Mouse (Mus musculus): ENCODE results near the gene G6pc3. TPM values are rescaled to one million over a fixed set of nuclear protein-coding genes. Genes with fewer than 3 reads are reported as not detected.

Gene G6pc3
- total and polyA plus RNA-seq, 3 experiments = 31.3 to 72.3 (median 34.7) TPM

GRCm38 (mm10) chr11:102224686-102225085, 35.3 kb downstream of the G6pc3 start:
- in situ Hi-C loops (cut with MboI; ENCODE audit: low pct_ligation_motif_present, low pct_unique_long_range_greater_than_20kb, low sequenced_read_pairs) = loop anchor here (5.0 kb wide), 3 partner anchors 32 to 67 kb away; partner anchors contain the start of gene Tmem101

DNA sequence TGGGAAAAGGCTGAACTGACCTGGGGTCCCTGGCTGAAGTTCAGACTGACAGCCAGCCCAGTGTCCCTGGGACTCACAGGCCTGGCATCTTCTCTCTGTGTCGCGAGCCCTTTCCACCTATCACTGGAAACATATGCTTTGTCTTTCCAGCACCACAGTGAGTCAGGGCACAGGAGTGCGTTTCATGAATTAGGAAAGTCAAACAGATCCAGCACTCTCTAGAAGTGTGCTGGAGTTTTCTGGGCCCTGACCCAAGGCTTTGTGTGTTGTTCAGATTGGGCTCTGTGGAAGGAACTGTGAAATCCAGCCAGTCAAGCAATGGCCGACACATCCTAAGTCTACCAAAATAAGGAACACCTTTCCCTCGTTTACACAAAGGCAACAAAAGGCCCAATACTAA, 35.8 kb downstream of the G6pc3 start:
- Histone ChIP-seq H3K79me2 (replicated peaks; ENCODE audit: control insufficient read depth, extremely low read depth, insufficient read depth, poor library complexity, severe bottlenecking) (no peaks in the 10 kb centered on the region), H3K9ac (ENCODE audit: insufficient read depth, low read depth) (no peak overlapping the region), H3K4me1 (ENCODE audit: control insufficient read depth in 1 of 2, insufficient read depth in 2 of 2) (peaks cover 7 to 39% of the 10 kb centered on the region in 2 experiments), H3K27me3 (replicated peaks) (peaks cover 24% of the 10 kb centered on the region), H3K36me3 (replicated peaks in 1 of 2; ENCODE audit: control insufficient read depth in 1 of 2, insufficient read depth in 1 of 2, low read length in 1 of 2) (peaks cover 0 to 8% of the 10 kb centered on the region in 2 experiments), H3K4me2 (ENCODE audit: insufficient read depth, low read depth, poor library complexity, severe bottlenecking) (no peak overlapping the region), H3K27ac (ENCODE audit: insufficient read depth, low read depth) (no peak overlapping the region), H3K4me3 (replicated peaks in 1 of 3; ENCODE audit: low read depth in 2 of 3, low read length in 2 of 3, poor library complexity in 1 of 3) (no peak overlapping the region), H3K9me3 (replicated peaks; ENCODE audit: low read length) (no peaks in the 10 kb centered on the region)
- in situ Hi-C loops (cut with MboI; ENCODE audit: low pct_ligation_motif_present, low pct_unique_long_range_greater_than_20kb, low sequenced_read_pairs) (loop anchor here (5.0 kb wide), 2 partner anchors 33 to 52 kb away; no protein-coding TSS in a partner anchor), dilution Hi-C loops (cut with MboI; ENCODE audit: extremely low pct_ligation_motif_present, extremely low pct_unique_long_range_greater_than_20kb, low sequenced_read_pairs) (no loop called here)
- DNase-seq (ENCODE audit: extremely low read depth) = no peak
- no peak for TF ChIP-seq CHD1 (IDR thresholded peaks at IDR 0.05; ENCODE audit: low read depth, low read length)
- TF ChIP-seq TBP (conservative IDR thresholded peaks at IDR 0.05; ENCODE audit: low read depth, low read length) = no peak
- TF ChIP-seq ZNF384 (IDR thresholded peaks at IDR 0.05; ENCODE audit: low read depth, low read length) = no peak
- no peak for TF ChIP-seq BHLHE40 (IDR thresholded peaks at IDR 0.05; ENCODE audit: low read depth, low read length)
- TF ChIP-seq CHD2 (IDR thresholded peaks at IDR 0.05; ENCODE audit: low read length) = no peak
- TF ChIP-seq USF2 (conservative IDR thresholded peaks at IDR 0.05; ENCODE audit: low read depth, low read length) = no peak
- no peak for TF ChIP-seq IRF4 (IDR thresholded peaks at IDR 0.05; ENCODE audit: low read depth, low read length)
- TF ChIP-seq SIN3A (IDR thresholded peaks at IDR 0.05; ENCODE audit: low read length) = no peak
- no peak for TF ChIP-seq POLR2AphosphoS2 (IDR thresholded peaks at IDR 0.05; ENCODE audit: low read depth, low read length)
- no peak for TF ChIP-seq SMC3 (IDR thresholded peaks at IDR 0.05; ENCODE audit: low read depth, low read length)
- no peak for TF ChIP-seq MAFK (IDR thresholded peaks at IDR 0.05; ENCODE audit: insufficient replicate concordance, low read length)
- TF ChIP-seq MXI1 (IDR thresholded peaks at IDR 0.05; ENCODE audit: low read depth, low read length) = no peak
- TF ChIP-seq PAX5 (IDR thresholded peaks at IDR 0.05; ENCODE audit: low read length) = no peak
- no peak for TF ChIP-seq GABPA (IDR thresholded peaks at IDR 0.05; ENCODE audit: insufficient replicate concordance, low read depth, low read length)
- no peak for TF ChIP-seq NELFE (IDR thresholded peaks at IDR 0.05; ENCODE audit: low read depth, low read length)
- TF ChIP-seq ZMIZ1 (IDR thresholded peaks at IDR 0.05; ENCODE audit: low read depth, low read length) = no peak
- TF ChIP-seq ETS1 (conservative IDR thresholded peaks at IDR 0.05; ENCODE audit: low read depth, low read length) = no peak
- TF ChIP-seq UBTF (IDR thresholded peaks at IDR 0.05; ENCODE audit: low read depth, low read length) = no peak
- TF ChIP-seq E2F4 (IDR thresholded peaks at IDR 0.05; ENCODE audit: insufficient replicate concordance, low read depth, low read length) = no peak

More at GRCm38 (mm10) chr11:102224686-102225085, 35.3 kb downstream of the G6pc3 start:
- Histone ChIP-seq H3K36me3 (replicated peaks in 1 of 2; ENCODE audit: control insufficient read depth in 1 of 2, insufficient read depth in 1 of 2, low read length in 1 of 2) (peaks cover 0 to 8% of the 10 kb centered on the region in 2 experiments), H3K4me3 (replicated peaks in 1 of 3; ENCODE audit: low read depth in 2 of 3, low read length in 2 of 3, poor library complexity in 1 of 3) (no peak overlapping the region), H3K4me2 (ENCODE audit: insufficient read depth, low read depth, poor library complexity, severe bottlenecking) (no peak overlapping the region), H3K27ac (ENCODE audit: insufficient read depth, low read depth) (no peak overlapping the region), H3K4me1 (ENCODE audit: control insufficient read depth in 1 of 2, insufficient read depth in 2 of 2) (peaks cover 12 to 44% of the 10 kb centered on the region in 2 experiments), H3K9me3 (replicated peaks; ENCODE audit: low read length) (no peaks in the 10 kb centered on the region), H3K79me2 (replicated peaks; ENCODE audit: control insufficient read depth, extremely low read depth, insufficient read depth, poor library complexity, severe bottlenecking) (no peaks in the 10 kb centered on the region), H3K9ac (ENCODE audit: insufficient read depth, low read depth) (no peak overlapping the region), H3K27me3 (replicated peaks) (peaks cover 24% of the 10 kb centered on the region)
- no peak for DNase-seq (ENCODE audit: extremely low read depth)
- TF ChIP-seq ELF1 (IDR thresholded peaks at IDR 0.05; ENCODE audit: low read depth, low read length) (no peak), NELFE (IDR thresholded peaks at IDR 0.05; ENCODE audit: low read depth, low read length) (no peak), CTCF (conservative IDR thresholded peaks at IDR 0.05 in 1 of 2, IDR thresholded peaks at IDR 0.05 in 1 of 2; ENCODE audit: low read depth in 2 of 2, low read length in 2 of 2) (no peak), ZKSCAN1 (IDR thresholded peaks at IDR 0.05; ENCODE audit: borderline replicate concordance, low read depth, low read length) (no peak), MAFK (IDR thresholded peaks at IDR 0.05; ENCODE audit: insufficient replicate concordance, low read length) (no peak), USF2 (conservative IDR thresholded peaks at IDR 0.05; ENCODE audit: low read depth, low read length) (no peak), HCFC1 (IDR thresholded peaks at IDR 0.05; ENCODE audit: low read depth, low read length) (no peak), MAX (IDR thresholded peaks at IDR 0.05; ENCODE audit: low read length) (no peak), BHLHE40 (IDR thresholded peaks at IDR 0.05; ENCODE audit: low read depth, low read length) (no peak), GABPA (IDR thresholded peaks at IDR 0.05; ENCODE audit: insufficient replicate concordance, low read depth, low read length) (no peak), USF1 (IDR thresholded peaks at IDR 0.05; ENCODE audit: low read depth, low read length) (no peak), ETS1 (conservative IDR thresholded peaks at IDR 0.05; ENCODE audit: low read depth, low read length) (no peak), JUND (conservative IDR thresholded peaks at IDR 0.05; ENCODE audit: low read depth, low read length) (no peak), MXI1 (IDR thresholded peaks at IDR 0.05; ENCODE audit: low read depth, low read length) (no peak), TBP (conservative IDR thresholded peaks at IDR 0.05; ENCODE audit: low read depth, low read length) (no peak), CHD2 (IDR thresholded peaks at IDR 0.05; ENCODE audit: low read length) (no peak), KAT2A (IDR thresholded peaks at IDR 0.05; ENCODE audit: insufficient replicate concordance, low read length) (no peak), SIN3A (IDR thresholded peaks at IDR 0.05; ENCODE audit: low read length) (no peak), UBTF (IDR thresholded peaks at IDR 0.05; ENCODE audit: low read depth, low read length) (no peak)
- dilution Hi-C loops (cut with MboI; ENCODE audit: extremely low pct_ligation_motif_present, extremely low pct_unique_long_range_greater_than_20kb, low sequenced_read_pairs) = no loop called here

All from CH12.LX (cell line).